Mouse (Mus musculus) stomach, postnatal 0 days (tissue): ENCODE measurements around the gene Hoxb9. TPM values are rescaled to one million over a fixed set of nuclear protein-coding genes. Genes with fewer than 3 reads are reported as not detected.

ENCODE experiments used
- ATAC-seq: fragments of 200-750 bp; cut with Nextera tagmentation; 2 replicates; pipeline ENCODE4 v1.8.0; 2017; ENCODE audit not compliant: low FRiP score, low TSS enrichment
- DNase-seq: peaks from one replicate; pipeline ENCODE4 v3.0.0-alpha.2; 2016; ENCODE audit warnings: low spot score
- H3K27ac ChIP-seq: fragments of 300-500 bp; sonication (generic); replicated peaks from 2 replicates; pipeline ENCODE4 v1.5.1; 2014; ENCODE audit warnings: mild to moderate bottlenecking, control low read depth
- H3K27me3 ChIP-seq: fragments of 300-500 bp; sonication (generic); 2 replicates; pipeline ENCODE4 v1.6.1; 2014; ENCODE audit warnings: low read length; ENCODE audit not compliant: control insufficient read depth, insufficient read depth
- H3K36me3 ChIP-seq: fragments of 300-500 bp; sonication (generic); 2 replicates; pipeline ENCODE4 v1.6.1; 2014; ENCODE audit warnings: low read length, mixed read lengths; ENCODE audit not compliant: control insufficient read depth, insufficient read depth
- H3K4me1 ChIP-seq: fragments of 300-500 bp; sonication (generic); replicated peaks from 2 replicates; pipeline ENCODE4 v1.6.1; 2014; ENCODE audit warnings: antibody characterized with exemption; ENCODE audit not compliant: control insufficient read depth, insufficient read depth
- H3K4me2 ChIP-seq: fragments of 300-500 bp; sonication (generic); replicated peaks from 2 replicates; pipeline ENCODE4 v1.6.1; 2014; ENCODE audit warnings: low read depth, mild to moderate bottlenecking, control low read depth, moderate library complexity
- H3K4me3 ChIP-seq: fragments of 300-500 bp; sonication (generic); 2 replicates; pipeline ENCODE4 v1.5.1; 2014; ENCODE audit warnings: low read depth, low read length, control low read depth
- H3K9ac ChIP-seq: fragments of 300-500 bp; sonication (generic); 2 replicates; pipeline ENCODE4 v1.6.1; 2014; ENCODE audit warnings: mild to moderate bottlenecking, low read length, control low read depth, mixed read lengths
- H3K9me3 ChIP-seq: fragments of 300-500 bp; sonication (generic); 2 replicates; pipeline ENCODE4 v1.6.1; 2016; ENCODE audit warnings: low read length; ENCODE audit not compliant: control insufficient read depth
- CTCF ChIP-seq: IDR thresholded peaks from 2 replicates; pipeline ENCODE4 v1.5.1; 2016; ENCODE audit warnings: antibody characterized with exemption, low read depth, mild to moderate bottlenecking, moderate library complexity
- EP300 ChIP-seq: optimal IDR thresholded peaks from 2 replicates; pipeline ENCODE3; 2016; ENCODE audit warnings: antibody characterized with exemption
- WGBS: fragments of 180-500 bp; shearing (Covaris S2); extraction: QIAGEN DNeasy Blood & Tissue Kit; methylation state at CpG from one replicate; pipeline ENCODE4 v1.1.7; 2014; 5-methylcytosine and 5-hydroxymethylcytosine counted together
- polyA plus RNA-seq: library from polyadenylated mRNA; unstranded; fragments of >200 nt; fragmentation: Nextera tagmentation; extraction: Ambion mirVana; gene quantifications from 2 replicates; pipeline ENCODE4 v1.2.1, GENCODE M21; 2015

Gene Hoxb9
- polyA plus RNA-seq, 1 experiment from 2014 or later: 0.06 TPM

DNA sequence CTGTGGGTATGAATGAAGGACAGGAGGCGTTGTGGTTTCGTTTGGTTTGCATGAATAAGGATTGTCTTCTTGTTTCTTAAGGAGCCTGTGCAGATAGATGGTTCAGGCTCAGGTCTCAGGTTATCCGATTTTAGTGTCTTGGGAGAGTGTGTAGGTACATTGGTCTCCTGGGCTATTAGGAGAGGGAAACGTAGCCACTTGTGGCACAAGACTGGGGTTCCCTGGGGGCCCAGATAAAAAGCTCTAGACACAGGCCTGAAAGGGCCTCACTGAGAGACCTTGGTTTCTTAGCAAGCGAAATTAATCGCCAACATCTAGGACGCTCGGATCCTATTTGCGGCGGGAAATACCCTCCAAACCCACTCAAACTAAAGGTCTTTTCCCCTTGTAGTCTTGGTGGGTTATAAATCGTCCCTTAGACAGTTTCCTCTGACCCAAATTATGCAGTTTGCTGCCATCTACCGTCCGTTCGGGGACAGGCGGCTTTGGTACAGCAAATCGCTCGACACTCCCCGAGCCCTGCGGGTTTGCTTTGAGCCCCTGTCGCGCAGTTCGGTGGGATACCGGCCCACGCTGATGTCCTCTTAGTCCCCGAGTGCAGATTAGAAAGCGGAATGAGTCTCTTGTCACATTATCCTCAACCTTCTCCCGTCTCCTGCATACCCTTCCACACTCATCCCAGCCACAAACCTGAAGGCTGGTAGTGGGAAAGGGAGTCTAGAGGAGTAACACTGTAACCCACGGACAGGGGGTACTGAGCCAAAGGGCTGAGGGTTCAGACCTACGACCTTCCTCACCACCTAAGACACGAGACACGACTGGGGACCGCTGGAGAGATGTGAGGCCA, 23.2 kb downstream of the Hoxb9 start:
- ATAC-seq: no peak
- peak overlapping the region; percentile 48; the same call in 1 of the 2 replicates for H3K9ac ChIP-seq

DNA sequence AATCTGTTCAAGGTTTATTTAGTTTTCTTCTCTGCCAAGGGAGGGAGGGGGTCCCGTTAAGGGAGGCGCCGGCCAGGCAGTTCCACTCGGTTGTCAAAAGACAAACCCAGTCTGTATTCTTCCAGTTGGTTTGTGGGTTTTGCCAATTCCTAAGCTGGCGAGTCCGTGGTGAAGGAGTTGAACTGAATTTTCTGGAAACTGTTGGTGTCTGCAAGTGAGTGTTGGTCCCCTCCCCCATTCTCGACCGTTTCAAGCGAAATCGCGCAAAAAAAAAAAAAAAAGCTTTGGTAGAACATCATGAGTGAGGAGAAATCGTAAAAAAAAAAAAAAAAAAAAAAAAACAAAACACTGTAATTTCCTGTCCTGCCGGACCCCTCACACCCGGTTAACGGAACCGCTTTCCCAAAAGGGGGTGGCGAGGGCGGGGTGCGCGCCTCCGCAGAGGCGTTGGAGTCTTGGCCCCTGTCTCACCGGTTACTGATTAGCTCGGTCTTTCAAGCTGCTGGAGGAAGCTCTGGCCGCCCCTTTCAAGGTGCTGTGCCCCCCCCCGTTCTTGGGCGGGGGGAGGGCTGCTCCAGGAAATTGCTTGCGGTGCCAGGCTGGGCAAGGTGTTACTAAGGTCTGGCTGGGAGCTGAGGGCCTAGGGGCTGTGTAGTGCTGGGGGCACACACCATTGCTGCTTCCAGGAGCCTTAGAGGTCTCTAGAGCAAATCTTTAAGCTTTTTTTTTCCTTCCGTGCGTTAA, 24.0 kb downstream of the Hoxb9 start:
- DNase-seq (no peak), ATAC-seq (no peak)
- no peak for TF ChIP-seq CTCF
- Histone ChIP-seq H3K27me3 (peaks cover 17% of the 10 kb centered on the region), H3K27ac (peak overlapping the region; percentile 40; the same call in 1 of the 2 replicates), H3K36me3 (no peaks in the 10 kb centered on the region), H3K4me1 (no peaks in the 10 kb centered on the region), H3K9me3 (no peaks in the 10 kb centered on the region), H3K4me3 (peak overlapping the region; percentile 41), H3K9ac (peak overlapping the region; percentile 48), H3K4me2 (peak overlapping the region; percentile 54)
- WGBS: 5% methylated on average over 30 of the region's 30 CpGs

More for the DNA sequence above, 23.2 kb downstream of the Hoxb9 start:
- Histone ChIP-seq H3K27me3 (peaks cover 17% of the 10 kb centered on the region), H3K4me2 (peak overlapping the region; percentile 54), H3K4me3 (peak overlapping the region; percentile 41), H3K36me3 (no peaks in the 10 kb centered on the region), H3K9me3 (no peaks in the 10 kb centered on the region), H3K27ac (0 out of 2 replicates have a peak overlapping the region, but pooled peaks have one; percentile 24), H3K4me1 (no peaks in the 10 kb centered on the region)
- 3% methylated on average over 32 of the region's 32 CpGs for WGBS
- TF ChIP-seq CTCF (peak; percentile 87), EP300 (no peak)
- peak; percentile 76 for DNase-seq

DNA sequence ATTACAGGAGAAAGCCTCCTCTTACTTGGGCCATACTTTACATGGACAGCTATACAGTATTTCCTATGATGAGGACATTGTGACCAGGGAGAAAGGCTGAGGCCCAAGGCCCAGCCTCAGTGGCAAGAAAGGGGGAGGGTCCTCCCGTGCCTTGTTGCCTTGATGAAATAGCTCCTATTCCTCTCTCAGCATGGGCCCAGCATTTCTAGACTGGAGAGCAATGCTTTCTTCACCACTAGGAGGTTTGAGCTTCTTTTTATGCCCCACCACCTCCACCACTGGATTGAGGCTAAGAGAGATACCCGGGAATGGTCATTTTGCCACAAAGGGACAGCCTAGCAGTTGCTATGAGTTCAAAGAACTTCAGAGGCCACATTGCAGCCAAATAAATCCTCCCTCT, 25.7 kb downstream of the Hoxb9 start:
- H3K27ac ChIP-seq: peak overlapping the region; percentile 24; the same call in 1 of the 2 replicates
- TF ChIP-seq CTCF (peak; percentile 22; the same call in 1 of the 2 replicates), EP300 (no peak)
- no peak for ATAC-seq
- no peaks in the 10 kb centered on the region for H3K36me3 ChIP-seq
- no peak overlapping the region for H3K9ac ChIP-seq
- 27% methylated on average over 2 of the region's 2 CpGs for WGBS
- H3K4me2 ChIP-seq: no peak overlapping the region
- no peak for DNase-seq
- H3K4me1 ChIP-seq: no peaks in the 10 kb centered on the region
- H3K4me3 ChIP-seq: no peak overlapping the region
- H3K27me3 ChIP-seq: peaks cover 8% of the 10 kb centered on the region; the same call in 1 of the 2 replicates
- H3K9me3 ChIP-seq: no peaks in the 10 kb centered on the region

DNA sequence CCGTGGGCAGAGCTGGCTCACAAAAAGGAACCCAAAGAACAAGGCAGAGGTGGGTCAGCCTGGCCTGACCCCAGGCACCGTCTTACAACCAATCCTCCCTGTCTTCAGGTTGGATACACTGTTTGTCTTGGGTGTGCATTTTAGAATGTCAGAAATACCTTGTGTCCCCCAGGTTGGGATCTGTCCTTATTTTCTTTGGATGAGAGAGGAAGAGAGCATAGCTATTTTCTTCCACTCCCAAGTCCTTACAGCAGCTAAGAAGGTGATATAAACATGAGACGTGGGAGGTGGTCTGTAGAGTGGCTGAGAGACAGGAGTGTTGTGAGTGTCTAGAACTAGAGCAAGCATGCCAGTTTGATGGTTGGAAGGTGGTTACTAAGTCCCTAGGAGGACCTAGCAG, 26.2 kb downstream of the Hoxb9 start:
- H3K9ac ChIP-seq: no peak overlapping the region
- TF ChIP-seq EP300 (no peak), CTCF (no peak)
- H3K4me3 ChIP-seq: no peak overlapping the region
- no peak for DNase-seq
- no peak overlapping the region for H3K27ac ChIP-seq
- peaks cover 7% of the 10 kb centered on the region; the same call in 1 of the 2 replicates for H3K27me3 ChIP-seq
- H3K36me3 ChIP-seq: no peaks in the 10 kb centered on the region
- no peak overlapping the region for H3K4me2 ChIP-seq
- no peaks in the 10 kb centered on the region for H3K9me3 ChIP-seq
- no peak for ATAC-seq
- no peaks in the 10 kb centered on the region for H3K4me1 ChIP-seq
- 26% methylated on average over 3 of the region's 3 CpGs for WGBS

DNA sequence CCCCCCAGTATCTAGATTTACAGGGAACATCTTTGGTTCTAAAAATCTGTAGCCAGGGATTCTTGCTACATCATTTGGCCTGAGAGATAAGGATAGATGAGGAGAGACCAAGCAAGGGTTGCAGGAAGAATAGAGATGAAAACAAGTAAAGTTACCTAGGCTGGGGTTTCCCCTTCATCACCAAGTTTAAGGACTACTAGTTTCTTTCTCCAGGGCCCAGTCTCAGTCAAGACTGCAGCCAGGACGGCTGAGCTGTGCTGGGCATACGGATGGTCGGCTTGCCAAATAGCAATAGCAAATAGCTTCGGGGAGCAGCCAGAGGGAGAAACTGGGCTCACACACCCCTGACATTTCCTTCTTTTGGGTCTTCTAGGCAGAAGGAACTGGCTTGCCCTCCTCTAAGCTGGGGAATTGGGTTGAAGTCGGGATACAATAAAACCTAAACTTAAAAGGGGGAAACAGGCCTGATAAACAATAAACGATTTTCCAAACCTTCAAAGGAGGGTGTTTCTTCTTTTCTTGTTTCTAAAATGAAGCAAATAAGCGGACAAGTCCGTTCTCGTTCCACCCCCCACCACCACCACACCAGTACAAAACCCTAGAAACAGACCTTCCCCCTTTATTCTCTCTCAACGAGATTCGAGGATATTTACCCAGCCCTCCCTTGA, 26.8 kb downstream of the Hoxb9 start:
- DNase-seq (no peak), ATAC-seq (no peak)
- Histone ChIP-seq H3K4me3 (no peak overlapping the region), H3K27ac (no peak overlapping the region), H3K9me3 (no peaks in the 10 kb centered on the region), H3K4me1 (no peaks in the 10 kb centered on the region), H3K27me3 (peaks cover 4% of the 10 kb centered on the region; the same call in 1 of the 2 replicates), H3K4me2 (peak overlapping the region; percentile 50; the same call in 1 of the 2 replicates), H3K9ac (no peak overlapping the region), H3K36me3 (no peaks in the 10 kb centered on the region)
- TF ChIP-seq CTCF (no peak), EP300 (no peak)
- WGBS: 22% methylated on average over 11 of the region's 11 CpGs
